Mouse (Mus musculus): ENCODE measurements around the gene Pam16.

Pam16 gene

DNA sequence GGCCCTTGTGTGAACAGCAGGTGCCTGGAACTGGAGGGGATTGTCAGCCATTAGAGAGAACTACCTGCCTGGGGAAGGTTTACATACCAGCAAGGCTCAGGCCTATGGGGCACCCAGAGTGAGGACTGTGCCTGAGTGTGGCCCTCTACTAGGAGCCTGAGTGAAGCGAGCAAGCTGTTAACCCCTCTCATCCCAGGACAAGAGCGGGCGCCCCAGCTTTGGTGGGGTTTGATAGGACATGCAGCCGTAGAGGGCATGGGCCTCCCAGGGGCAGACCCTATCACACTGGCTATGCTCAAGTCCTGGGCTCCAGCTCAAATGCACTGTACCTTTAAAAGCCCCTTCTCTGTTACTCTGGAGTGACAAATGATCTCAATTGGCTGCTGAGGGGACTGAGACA is 22.0 kb upstream of the Pam16 start:
- DNase-seq (ENCODE audit: low spot score), result no peak

DNA sequence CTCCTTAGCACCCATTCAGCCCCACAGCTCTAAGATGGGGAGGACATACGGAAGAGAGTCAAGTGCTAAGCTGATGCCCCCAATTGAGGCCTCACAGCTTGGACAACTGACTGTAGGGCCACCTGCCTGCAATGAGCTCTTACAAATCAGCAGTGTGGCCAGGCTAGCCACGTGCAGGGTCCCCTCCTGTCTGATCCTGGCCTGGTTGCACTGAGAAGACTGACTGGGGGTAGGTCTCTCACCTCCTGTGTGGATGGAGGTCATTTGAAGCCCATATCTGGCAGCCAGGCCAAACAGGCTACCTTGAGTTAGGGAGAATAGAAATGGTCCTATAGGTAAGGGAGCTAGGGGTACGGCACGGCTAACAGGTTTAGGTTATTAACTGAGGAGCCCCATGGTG is 21.1 kb upstream of the Pam16 start:
- no peak for DNase-seq (ENCODE audit: low spot score)

DNA sequence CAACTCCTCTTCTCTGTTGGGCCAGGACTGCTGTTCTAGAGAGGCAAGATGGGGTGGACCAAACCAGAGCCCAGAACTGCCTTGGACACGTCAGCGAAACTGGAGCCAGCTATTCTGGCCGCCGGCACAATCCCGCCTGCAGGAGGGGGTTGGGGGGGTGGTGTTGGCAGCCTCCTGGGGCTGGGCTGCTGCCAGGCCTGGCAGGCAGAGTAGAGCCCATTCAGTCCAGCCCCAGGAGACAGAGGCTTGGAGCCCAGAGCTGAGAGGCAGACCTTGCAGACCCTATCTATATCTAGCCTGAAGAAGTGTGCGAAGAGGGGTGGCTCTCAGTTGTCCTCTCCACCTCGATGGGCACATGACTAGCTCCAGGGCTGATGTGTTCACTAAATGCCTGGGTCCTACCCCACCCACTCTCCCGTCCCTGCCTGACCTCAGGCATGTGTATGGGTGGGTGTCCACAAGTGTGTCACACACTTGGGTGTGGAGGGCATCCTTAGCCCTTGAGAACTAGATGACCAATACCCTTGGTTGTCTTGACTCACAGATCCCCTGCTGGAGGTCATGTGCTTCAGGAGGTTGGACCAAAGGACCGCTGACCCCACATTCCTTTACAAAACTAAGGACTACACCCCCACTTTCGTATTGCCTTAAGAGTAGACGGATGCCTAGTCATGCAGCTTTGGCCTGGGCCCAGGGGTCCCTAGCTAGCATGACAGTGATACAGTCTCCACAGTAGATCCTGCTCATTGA is 19.1 kb upstream of the Pam16 start:
- no peak for DNase-seq (ENCODE audit: low spot score)

DNA sequence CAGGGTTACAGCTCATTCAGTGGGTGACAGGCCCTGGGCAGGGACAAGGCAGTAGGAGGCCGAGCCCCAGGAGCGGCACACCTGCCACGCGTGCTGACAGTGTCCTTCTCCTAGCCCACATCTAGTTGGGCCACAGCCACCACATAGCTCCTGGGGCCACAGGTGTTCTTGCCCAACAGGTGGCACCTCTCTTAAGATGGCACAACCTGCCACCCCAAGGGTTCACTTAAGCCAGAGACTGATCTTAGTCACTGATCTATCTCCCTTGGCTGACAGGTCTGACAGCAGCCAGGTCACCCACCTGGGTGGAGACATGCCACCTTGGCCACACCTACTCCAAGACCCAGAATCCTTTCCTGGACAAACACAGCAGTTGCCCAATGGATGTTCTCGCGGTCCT is 18.1 kb upstream of the Pam16 start:
- no peak for DNase-seq (ENCODE audit: low spot score)

DNA sequence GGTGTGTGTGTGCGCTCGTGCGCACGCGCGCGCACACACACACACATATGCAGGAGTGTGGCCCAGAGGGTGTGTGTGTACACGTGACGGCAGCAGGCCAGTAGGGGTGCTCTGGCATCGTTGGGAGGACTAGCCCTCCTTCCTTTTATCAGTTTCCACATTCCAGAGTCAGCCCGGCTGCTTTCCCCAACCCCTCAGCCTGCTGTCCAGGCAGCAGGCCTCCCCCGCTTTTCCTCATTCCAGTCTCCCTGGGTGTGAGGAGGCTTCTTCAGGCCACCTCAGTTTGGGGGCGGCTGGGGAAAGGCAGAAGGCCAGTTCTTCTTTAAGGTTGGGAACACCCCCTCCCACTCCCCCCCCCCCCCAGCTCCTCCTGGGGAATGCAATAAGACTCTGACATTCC is 17.4 kb upstream of the Pam16 start:
- DNase-seq (ENCODE audit: low spot score), result peak; percentile 71

DNA sequence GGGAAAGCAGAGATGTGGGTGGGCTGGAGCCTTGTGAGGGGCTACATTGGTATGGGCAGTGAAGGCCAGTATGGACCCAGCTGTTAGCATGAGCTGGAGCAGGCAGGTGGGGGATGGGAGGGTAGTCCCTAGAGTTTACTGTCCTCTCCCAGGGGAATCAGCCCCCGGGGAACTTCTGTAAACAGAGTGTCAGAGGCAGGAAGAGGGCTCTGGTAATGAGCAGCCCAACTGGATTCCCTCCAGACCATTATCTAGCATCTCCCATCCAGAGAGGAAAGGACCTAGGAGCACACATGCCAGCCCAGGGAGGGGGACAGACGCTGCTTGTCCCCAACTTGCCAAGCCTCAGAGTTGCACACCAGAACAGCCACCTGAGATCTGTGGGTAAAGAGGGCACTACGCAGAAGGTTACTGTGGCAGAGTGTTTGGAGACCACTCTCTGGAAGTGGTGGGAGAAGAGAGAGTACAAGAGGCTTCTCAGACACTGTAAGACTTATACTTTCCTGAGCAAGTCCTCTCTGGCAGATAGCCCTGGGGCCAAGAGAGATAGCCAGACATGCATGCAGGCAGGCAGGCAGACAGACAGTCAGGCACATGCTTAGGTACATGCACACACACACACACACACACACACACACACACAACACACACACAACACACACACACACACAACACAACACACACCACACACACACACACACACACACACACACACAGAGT is 16.5 kb upstream of the Pam16 start:
- DNase-seq (ENCODE audit: low spot score), result no peak

DNA sequence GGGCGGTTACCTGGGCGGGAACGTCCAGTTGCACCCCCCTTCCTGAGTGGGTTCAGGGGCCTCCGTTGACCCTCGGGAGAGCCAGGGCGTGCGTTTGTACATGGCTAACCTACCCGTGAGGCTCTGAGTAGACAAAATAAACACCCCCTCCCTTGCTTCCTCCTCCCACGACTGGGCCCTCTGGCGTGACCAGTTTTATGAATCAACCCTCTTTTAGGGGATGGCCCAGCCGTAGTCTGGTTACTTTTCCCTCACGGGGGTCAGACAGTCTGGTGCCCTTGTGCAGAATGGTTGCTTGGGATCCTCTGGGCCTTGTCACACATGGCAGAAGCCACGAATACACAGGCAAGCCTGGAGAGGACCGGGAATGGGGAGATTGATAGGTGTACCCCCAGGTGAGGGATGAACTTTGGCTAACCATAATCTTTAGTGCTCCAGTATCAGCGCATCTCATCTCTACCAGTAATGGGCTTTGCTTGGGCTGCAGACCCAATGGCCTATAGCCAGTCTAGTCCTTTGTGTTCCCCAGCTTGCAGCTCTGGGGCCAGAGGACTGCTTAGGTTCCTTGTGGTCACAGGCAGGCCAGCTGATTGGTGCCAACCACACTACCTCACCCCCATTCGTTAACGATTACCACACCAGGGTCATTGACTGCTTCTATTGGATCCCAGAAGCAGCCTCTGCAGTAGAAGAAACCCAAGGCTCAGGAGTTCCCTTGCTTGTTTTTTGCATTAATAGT is 15.6 kb upstream of the Pam16 start:
- peak; percentile 49 for DNase-seq (ENCODE audit: low spot score)

DNA sequence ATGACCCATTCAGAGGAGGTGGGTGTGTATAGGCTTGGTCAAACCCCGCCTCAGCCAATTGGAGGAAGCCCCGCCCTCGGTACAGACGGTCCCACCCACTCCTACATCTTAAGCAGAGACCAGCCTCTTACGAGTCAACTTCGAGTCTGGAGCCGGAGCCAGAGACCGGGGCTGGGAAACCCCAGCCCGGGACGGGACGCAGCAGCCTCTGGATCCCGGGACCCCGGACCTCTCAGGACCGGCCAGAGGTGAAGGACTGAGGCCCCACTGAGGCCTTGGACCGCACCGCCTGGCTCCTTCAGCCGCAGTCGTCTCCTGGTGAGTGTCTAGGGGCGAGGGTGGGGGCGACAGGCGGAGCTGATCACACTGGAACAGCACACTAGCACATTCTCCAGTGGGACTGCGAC is 15.0 kb upstream of the Pam16 start, which contains the start of the genes Vasn and Dnaja3:
Gene Vasn, plus strand, starts transcription at position 111 of the 407 bp plus-strand sequence.
Gene Dnaja3, plus strand, starts transcription at position 159 of the 407 bp plus-strand sequence.
- DNase-seq (ENCODE audit: low spot score), result peak; percentile 95

DNA sequence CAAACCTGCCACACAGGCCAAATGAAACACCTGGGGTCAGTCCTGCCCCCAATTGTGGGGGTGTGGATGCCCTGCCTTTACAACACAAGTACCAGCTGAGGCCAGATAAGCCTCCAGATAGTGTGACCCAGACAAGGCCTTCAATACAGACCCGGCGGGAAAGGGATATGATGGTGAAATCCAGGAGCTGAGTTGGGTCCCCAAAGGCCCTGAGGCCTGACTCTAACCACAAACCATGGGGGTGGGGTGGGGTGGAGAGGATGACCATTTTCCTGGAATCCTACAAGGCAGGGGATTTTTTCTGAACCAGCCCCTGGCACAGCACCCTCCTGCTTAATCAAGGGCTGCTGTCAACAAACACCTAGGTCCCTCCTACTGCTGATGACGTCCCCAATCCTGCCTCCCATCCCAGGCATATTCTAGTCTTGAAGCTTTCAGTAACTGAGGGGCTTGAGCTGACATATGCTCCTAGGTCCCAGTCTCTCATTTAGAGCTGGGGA is 14.2 kb upstream of the Pam16 start:
- no peak for DNase-seq (ENCODE audit: low spot score)

DNA sequence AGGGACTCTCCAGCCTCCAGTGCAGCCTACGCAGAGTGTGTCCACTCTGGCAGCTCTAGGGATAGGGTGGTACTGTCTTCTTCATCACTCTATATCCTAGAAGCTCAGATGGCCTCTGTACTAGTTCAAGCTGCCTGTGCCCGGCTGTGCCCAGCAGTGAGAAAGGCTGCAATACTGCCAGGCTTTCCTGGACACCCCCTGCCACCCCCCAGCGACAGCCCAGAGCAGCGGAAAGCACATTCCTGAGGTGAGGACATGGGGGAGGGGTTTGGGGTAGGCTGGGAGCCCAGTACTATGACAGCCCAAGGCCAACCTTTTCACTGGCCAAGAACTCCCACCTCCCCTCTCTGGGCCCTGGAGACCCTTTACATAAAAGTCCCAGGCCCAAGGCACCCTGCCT is 11.0 kb upstream of the Pam16 start:
- DNase-seq (ENCODE audit: low spot score), result no peak

DNA sequence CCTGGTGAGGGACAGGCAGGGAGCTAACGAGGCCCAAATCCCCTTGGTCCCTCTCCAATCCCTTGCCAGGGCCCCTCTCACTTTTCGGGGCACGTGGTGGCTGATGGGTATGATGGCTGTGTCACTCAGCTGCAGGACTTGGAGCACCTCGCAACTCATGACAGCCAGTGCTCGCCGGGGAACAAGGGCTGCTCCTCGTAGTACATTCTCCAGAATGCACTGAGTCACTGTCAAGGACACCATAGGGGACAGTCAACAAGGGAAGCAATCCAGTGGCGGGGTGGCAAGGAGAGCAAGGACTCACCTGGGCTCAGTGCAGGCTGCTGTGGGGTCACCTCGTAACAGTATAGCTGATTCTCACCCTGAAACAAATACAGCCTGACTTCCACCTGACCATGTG is 9.9 kb upstream of the Pam16 start:
- no peak for DNase-seq (ENCODE audit: low spot score)

DNA sequence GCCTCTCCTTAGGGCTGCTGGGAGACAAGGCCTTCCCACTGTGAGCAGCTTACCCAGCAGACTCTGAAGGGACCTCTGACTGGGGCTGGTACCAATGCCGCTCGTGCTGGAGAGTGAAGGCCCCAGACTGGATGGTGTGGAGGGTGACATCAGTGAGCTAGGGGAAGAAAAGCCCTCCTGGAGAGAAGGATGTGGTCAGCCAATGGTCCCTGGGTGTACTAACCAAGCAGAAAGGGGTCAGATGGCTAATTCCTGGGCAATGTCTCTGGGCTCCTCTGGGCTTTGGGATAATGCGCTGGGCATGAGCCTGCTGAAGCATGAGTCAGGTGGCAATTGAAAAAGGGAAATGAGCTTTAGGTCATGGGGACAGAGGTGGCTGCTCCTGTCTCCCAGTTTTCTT is 8.9 kb upstream of the Pam16 start:
- DNase-seq (ENCODE audit: low spot score), result no peak

DNA sequence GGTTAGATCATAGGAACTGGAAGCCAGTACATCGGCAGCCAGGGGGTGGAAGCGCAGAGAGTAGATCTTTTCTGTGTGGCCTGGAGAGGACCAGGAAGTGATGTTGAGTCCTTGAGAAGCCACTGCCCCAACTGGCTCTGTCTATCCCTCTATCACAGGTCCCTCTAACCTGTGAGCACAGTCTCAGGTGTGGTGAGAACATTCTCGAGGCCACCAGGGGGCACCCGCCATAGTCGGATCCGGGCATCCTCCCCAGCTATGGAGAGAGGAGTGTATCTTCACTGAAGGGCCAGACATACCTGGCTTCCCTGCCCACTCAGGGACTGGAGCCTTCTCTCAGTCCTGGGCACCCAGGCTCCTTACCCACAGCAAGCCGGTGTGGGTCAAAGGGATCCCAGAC is 7.3 kb upstream of the Pam16 start:
- peak; percentile 57 for DNase-seq (ENCODE audit: low spot score)

DNA sequence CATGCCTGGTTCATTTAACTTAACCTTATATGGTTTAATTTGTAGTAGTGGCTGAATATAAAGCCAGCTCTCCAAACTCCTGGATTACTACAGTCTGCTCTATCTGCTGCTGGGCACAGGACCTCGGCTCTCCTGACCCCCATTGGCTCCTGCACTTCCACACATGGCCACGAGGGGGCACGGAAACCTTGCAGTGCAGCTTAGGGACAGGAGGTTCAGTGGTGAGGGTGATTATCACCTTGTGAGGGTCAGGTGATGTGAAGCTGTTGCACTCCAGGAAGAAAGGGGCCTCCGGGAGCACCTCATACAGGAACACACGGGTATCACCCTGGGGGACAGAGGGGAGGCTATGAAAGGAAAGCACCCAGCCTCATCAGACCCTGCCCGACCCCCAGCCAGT is 5.2 kb upstream of the Pam16 start:
- DNase-seq (ENCODE audit: low spot score), result peak; percentile 86

DNA sequence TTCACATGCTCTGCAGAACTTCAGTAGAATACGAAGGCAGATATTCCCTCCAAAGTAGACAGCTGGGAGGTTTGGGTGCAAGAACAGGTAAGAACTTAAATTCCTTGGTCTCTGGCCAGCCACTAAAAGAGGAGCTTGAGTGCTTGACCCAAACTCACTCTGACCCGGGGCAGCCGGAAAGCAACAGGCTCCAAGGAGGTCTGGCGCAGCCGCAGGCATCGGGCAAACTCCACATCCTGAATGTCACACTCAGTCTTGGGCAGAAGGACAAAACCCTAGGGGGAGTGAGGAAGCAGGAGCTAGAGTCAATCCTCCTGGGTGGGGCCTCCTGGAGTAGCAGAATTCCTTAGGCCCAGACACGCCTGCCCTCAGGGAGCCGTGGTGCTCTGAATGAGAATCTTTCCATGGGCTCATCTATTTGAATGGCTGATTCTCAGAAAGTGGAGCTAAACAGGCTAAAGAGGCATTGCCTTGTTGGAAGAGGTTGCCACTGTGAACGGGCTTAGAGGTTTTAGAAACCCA is 4.2 kb upstream of the Pam16 start:
- no peak for DNase-seq (ENCODE audit: low spot score)

DNA sequence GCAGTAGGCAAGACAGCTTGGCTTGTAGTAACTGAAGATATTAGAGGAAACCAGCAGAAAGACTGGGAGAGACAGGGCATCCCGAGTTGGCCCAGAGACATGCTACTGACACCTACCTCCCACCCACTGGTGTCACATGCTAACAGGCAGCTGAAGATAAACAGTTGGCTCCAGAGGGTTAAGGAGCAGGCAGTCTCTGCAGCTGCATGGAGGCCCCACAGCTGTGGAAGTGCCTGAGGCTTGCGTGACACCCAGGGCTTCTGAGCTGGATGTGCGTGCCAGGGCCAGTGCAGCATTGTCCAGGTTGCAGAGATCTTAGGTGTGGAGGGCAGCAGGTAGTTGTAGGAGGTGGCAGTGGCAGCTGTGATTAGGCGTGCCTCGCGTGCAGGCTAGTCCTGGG is 2.3 kb upstream of the Pam16 start:
- DNase-seq (ENCODE audit: low spot score), result no peak

DNA sequence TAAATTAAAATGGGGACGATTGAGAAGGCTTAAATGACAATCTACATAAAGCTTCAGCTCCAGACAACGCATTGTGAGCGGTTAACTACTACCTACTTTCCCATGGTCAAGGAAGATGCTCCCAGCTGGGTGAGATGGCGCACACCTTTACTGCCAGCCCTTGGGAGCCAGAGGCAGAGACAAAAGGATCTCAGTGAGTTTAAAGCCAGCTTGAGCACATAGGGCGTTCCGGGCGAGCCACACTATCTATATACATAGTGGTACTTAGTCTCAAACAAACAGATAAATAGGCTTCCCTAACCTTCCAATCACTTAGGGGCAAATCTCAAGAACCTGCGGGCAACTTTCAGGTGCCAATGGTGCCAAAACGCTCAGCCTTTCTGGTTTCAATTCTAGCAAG is 714 bp downstream of the Pam16 start:
- no peak for DNase-seq (ENCODE audit: low spot score)

DNA sequence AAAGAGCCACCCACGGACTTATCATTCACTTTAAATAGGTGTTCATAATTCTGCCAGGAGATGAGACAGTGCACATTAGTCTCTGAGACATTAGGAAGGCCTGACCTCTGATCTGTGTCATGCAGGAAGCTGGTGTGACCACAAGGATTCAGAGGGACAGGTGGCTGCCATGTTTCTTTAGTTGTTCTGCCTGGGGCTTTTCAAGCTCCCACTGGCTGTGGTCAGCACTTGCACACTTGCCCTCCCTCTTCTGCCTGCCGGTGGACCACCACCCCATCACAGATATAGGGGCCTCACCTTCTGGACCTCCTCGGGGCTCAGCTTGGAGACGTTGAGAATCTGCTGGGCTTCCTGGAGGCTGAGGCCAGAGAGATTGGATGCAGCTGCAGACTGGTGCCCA is 8.0 kb downstream of the Pam16 start:
- no peak for DNase-seq (ENCODE audit: low spot score)

DNA sequence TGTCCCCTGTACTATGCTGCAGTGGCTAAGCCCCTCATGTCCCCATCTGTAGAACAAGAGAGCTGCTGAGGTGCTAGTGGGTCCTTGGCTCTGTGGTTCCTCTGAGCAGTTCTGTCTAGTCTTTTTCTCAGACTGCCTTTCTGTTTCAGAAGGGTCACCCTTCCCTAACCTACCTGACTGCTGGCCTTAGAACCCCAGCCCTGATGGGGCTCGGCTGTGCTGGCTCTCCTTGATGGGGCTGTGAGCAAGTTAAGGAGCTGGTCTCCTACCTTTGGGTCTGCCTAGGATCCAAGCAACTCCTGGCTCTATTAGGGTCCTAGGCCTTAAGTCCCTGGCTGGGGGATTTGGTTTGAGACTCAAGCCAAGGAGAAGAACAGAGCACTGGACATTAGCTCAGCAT is 9.5 kb downstream of the Pam16 start:
- no peak for DNase-seq (ENCODE audit: low spot score)

DNA sequence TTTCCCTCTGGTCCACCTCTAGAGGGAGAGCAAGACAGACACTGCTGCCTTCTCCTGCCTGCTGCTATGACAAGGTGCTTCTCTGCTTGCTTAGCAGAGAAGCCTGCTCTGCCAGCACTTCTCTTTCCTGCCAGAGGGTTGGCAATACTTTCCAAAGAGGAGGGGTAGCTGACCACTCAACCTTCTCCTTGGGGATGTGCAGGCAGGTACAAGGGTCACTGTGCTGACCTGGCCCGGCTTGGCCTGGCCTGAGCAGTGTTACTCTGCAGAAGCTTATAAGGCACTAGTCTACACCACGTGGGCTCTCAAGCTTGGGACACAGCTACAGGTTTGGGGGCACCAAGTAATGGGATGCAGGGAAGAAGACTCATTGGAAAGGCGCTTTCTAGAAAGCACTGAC is 10.1 kb downstream of the Pam16 start:
- DNase-seq (ENCODE audit: low spot score), result no peak

DNA sequence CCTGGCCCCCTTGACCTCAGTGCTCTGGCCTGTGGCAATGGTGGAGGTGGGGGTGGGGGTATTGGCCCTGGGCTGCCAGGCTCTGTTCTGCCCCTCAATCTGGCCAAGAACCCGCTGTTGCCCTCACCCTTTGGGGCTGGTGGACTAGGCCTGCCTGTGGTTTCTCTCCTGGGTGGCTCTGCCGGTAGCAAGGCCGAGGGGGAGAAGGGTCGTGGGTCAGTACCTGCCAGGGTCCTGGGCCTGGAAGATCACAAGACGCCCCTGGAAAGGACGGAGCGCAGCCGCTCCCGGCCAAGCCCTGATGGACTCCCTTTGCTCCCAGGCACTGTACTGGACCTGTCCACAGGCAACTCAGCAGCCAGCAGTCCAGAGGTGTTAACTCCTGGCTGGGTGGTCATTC is 11.1 kb downstream of the Pam16 start:
- no peak for DNase-seq (ENCODE audit: low spot score)

DNA sequence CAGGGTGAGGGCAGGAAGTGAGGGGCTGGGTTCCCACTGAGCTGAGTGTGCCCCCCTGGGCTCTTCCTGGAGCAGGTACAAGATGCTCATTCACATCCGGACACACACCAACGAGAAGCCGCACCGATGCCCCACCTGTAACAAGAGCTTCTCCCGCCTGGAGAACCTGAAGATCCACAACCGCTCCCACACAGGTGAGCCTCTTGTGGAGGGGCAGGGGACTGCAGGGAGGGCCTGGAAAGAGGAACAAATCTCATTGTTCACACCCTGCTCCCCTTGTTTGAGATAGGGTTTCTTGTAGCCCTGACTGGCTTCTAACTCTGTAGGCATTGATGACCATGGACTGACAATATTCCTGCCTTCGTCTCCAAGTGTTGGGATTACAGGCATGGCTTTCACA is 13.1 kb downstream of the Pam16 start:
- no peak for DNase-seq (ENCODE audit: low spot score)

DNA sequence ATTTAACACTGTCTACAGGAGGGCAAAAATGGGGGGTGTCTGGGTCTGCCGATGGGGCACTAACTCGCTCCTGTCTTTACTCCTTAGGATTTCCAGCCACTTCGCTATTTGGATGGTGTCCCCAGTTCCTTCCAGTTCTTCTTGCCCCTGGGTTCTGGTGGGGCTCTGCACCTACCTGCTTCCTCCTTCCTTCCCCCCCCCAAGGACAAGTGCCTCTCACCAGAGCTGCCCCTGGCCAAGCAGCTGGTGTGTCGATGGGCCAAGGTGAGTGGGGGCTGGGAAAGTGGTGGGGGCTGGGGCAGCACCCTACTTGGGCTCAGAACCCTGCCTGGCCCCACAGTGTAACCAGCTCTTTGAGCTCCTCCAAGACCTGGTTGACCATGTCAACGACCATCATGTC is 13.6 kb downstream of the Pam16 start:
- no peak for DNase-seq (ENCODE audit: low spot score)

All from embryo, embryonic 10.5 days (tissue).